In the genomic region with DNA sequence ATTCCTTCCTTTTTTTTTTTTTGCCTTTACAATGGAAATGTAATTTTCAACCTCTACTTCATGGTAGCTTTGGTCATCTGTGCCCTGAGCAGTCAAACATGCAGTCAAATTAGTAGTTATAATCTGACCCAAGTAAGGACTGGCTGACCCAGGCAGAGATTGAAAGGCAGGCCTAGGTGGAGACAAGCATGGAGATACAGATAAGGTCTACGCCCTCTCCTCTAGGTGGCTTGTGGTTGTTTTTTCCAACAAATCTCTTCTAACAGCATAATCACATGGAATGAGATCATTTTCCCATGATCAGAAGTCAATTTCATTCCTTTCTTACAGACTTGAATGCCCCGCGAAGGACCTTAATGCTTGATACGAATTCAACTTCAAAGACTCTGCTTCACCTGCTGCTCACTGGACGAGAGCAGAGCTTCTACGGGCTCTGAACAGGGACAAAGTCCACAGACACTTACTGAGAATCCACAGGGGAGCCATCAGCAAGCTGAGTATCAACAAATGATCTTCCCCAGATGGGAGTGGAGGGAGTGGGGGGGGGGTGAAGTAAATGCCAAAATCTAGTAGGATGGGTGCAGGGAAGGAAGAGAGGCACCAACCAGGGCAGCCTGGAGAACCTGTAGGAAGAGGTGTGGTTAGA, we compare ENCODE assay signal across 14 mouse cellular contexts. TPM values are rescaled to one million over a fixed set of nuclear protein-coding genes. Genes with fewer than 3 reads are reported as not detected.
DNase-seq lines count a peak whose midpoint lies in the region; ATAC-seq and TF ChIP-seq lines count a peak whose summit lies in the region.
"Had no signal": no experiment of that assay in that cellular context is flagged by ENCODE, and none has a peak within 500 bp of the region (broad histone marks: within the 10 kb centered on the region; RNA-seq: fewer than 3 reads in every experiment).

No protein-coding gene starts in this region.

- H3K27ac ChIP-seq in heart, embryonic 16.5 days (ENCODE audit: low read length): no peak overlapping the region
- peak overlapping the region; percentile 29 for H3K27ac ChIP-seq in liver, adult 2 months (replicated peaks; ENCODE audit: insufficient read depth, low read depth, low read length)
- 0 out of 2 replicates have a peak overlapping the region, but pooled peaks have one; percentile 2 for H3K27ac ChIP-seq in intestine, embryonic 15.5 days
- no peak overlapping the region for H3K27ac ChIP-seq in stomach, embryonic 15.5 days
- no peak overlapping the region for H3K27ac ChIP-seq in forebrain, embryonic 12.5 days
- H3K27ac ChIP-seq: embryonic facial prominence, embryonic 15.5 days; limb, embryonic 10.5 days had no signal

- no peak for ATAC-seq in heart, embryonic 16.5 days (replicated peaks; ENCODE audit: extremely low read depth, insufficient read depth, low FRiP score)
- peak; percentile 19; the same call in 1 of the 2 replicates for ATAC-seq in intestine, embryonic 15.5 days
- no peak for ATAC-seq in stomach, embryonic 15.5 days (ENCODE audit: insufficient read depth, low FRiP score, low read depth)
- no peak for ATAC-seq in forebrain, embryonic 12.5 days (ENCODE audit: low FRiP score)
- ATAC-seq: CD4-positive, CD25-positive, alpha-beta regulatory T cell, adult 4 months had no signal

- H3K4me3 ChIP-seq in heart, embryonic 16.5 days (ENCODE audit: low read length): peak overlapping the region; percentile 14; the same call in 1 of the 2 replicates
- H3K4me3 ChIP-seq in liver, adult 2 months (ENCODE audit: insufficient read depth, low read depth, low read length): peak overlapping the region; percentile 39; the same call in 1 of the 2 replicates
- H3K4me3 ChIP-seq in intestine, embryonic 15.5 days (replicated peaks): no peak overlapping the region
- H3K4me3 ChIP-seq in stomach, embryonic 15.5 days (replicated peaks): no peak overlapping the region; the same call in 1 of the 2 replicates
- no peak overlapping the region for H3K4me3 ChIP-seq in forebrain, embryonic 12.5 days (replicated peaks)
- H3K4me3 ChIP-seq: limb, embryonic 10.5 days had no signal

- 65% methylated on average over 6 of the region's 6 CpGs for WGBS in heart, embryonic 16.5 days
- WGBS in liver, adult 2 months: 22% methylated on average over 6 of the region's 6 CpGs
- 45% methylated on average over 6 of the region's 6 CpGs for WGBS in intestine, embryonic 15.5 days
- 54% methylated on average over 6 of the region's 6 CpGs for WGBS in stomach, embryonic 15.5 days
- 68% methylated on average over 6 of the region's 6 CpGs for WGBS in forebrain, embryonic 12.5 days

- H3K4me1 ChIP-seq in heart, embryonic 16.5 days (ENCODE audit: control insufficient read depth, insufficient read depth, low read length): peaks cover 25% of the 10 kb centered on the region
- peaks cover 10% of the 10 kb centered on the region for H3K4me1 ChIP-seq in liver, adult 2 months (ENCODE audit: control insufficient read depth, insufficient read depth, low read length)
- 0 out of 2 replicates have a peak, but pooled peaks cover 8% of the 10 kb centered on the region for H3K4me1 ChIP-seq in intestine, embryonic 15.5 days (replicated peaks)
- peaks cover 8% of the 10 kb centered on the region; the same call in 1 of the 2 replicates for H3K4me1 ChIP-seq in stomach, embryonic 15.5 days
- peaks cover 10% of the 10 kb centered on the region for H3K4me1 ChIP-seq in forebrain, embryonic 12.5 days

- no peak for TF ChIP-seq CTCF in liver, adult 2 months (IDR thresholded peaks at IDR 0.05; ENCODE audit: low read depth, low read length)

- H3K36me3 ChIP-seq in heart, embryonic 16.5 days (ENCODE audit: control insufficient read depth, insufficient read depth): no peaks in the 10 kb centered on the region
- no peaks in the 10 kb centered on the region for H3K36me3 ChIP-seq in liver, adult 2 months (ENCODE audit: control insufficient read depth, insufficient read depth, low read length)
- H3K36me3 ChIP-seq in intestine, embryonic 15.5 days: no peaks in the 10 kb centered on the region
- H3K36me3 ChIP-seq in stomach, embryonic 15.5 days: no peaks in the 10 kb centered on the region
- H3K36me3 ChIP-seq in forebrain, embryonic 12.5 days (replicated peaks): no peaks in the 10 kb centered on the region
- H3K36me3 ChIP-seq: embryonic facial prominence, embryonic 15.5 days; limb, embryonic 10.5 days had no signal

- DNase-seq in heart, adult 11 months: no peak
- DNase-seq in liver, adult 2 months (ENCODE audit: extremely low read depth, low read depth, low spot score): peak; percentile 83
- DNase-seq in liver: no peak
- DNase-seq in embryo, embryonic 9.5 days (ENCODE audit: extremely low spot score): no peak
- DNase-seq: cerebellum, adult 8-10 months; lung, postnatal 10 days; thymus, postnatal 14 days had no signal

- H3K9ac ChIP-seq in heart, embryonic 16.5 days (ENCODE audit: low read length): no peak overlapping the region
- no peak overlapping the region for H3K9ac ChIP-seq in liver, adult 2 months (ENCODE audit: low read depth, low read length)
- no peak overlapping the region for H3K9ac ChIP-seq in intestine, embryonic 15.5 days
- H3K9ac ChIP-seq in stomach, embryonic 15.5 days: no peak overlapping the region
- H3K9ac ChIP-seq in forebrain, embryonic 12.5 days: no peak overlapping the region
- H3K9ac ChIP-seq: embryonic facial prominence, embryonic 15.5 days had no signal

- no peaks in the 10 kb centered on the region for H3K27me3 ChIP-seq in heart, embryonic 16.5 days (ENCODE audit: control insufficient read depth, insufficient read depth, low read length)
- no peaks in the 10 kb centered on the region for H3K27me3 ChIP-seq in liver, adult 2 months (ENCODE audit: control insufficient read depth, insufficient read depth, low read length)
- no peaks in the 10 kb centered on the region for H3K27me3 ChIP-seq in intestine, embryonic 15.5 days (replicated peaks)
- H3K27me3 ChIP-seq in stomach, embryonic 15.5 days (replicated peaks): no peaks in the 10 kb centered on the region
- H3K27me3 ChIP-seq in forebrain, embryonic 12.5 days: peaks cover 36% of the 10 kb centered on the region

- H3K79me2 ChIP-seq in liver, adult 2 months (ENCODE audit: control insufficient read depth, insufficient read depth, low read length): peaks cover 28% of the 10 kb centered on the region; the same call in 1 of the 2 replicates

- TF ChIP-seq POLR2A in liver, adult 2 months (IDR thresholded peaks at IDR 0.05; ENCODE audit: extremely low read depth, insufficient read depth, low read length): no peak

- 0 out of 2 replicates have a peak, but pooled peaks cover 3% of the 10 kb centered on the region for H3K9me3 ChIP-seq in heart, embryonic 16.5 days (replicated peaks; ENCODE audit: control insufficient read depth, low read length)
- 0 out of 2 replicates have a peak, but pooled peaks cover 3% of the 10 kb centered on the region for H3K9me3 ChIP-seq in intestine, embryonic 15.5 days
- H3K9me3 ChIP-seq in stomach, embryonic 15.5 days: no peaks in the 10 kb centered on the region
- no peaks in the 10 kb centered on the region for H3K9me3 ChIP-seq in forebrain, embryonic 12.5 days
- H3K9me3 ChIP-seq: embryonic facial prominence, embryonic 15.5 days; limb, embryonic 10.5 days had no signal

- H3K4me2 ChIP-seq in heart, embryonic 16.5 days (ENCODE audit: low read depth, low read length): peak overlapping the region; percentile 94
- H3K4me2 ChIP-seq in intestine, embryonic 15.5 days (replicated peaks): peak overlapping the region; percentile 94
- peak overlapping the region; percentile 97 for H3K4me2 ChIP-seq in stomach, embryonic 15.5 days
- no peak overlapping the region for H3K4me2 ChIP-seq in forebrain, embryonic 12.5 days

RNA-seq across cellular contexts. Expression of a gene that starts 1.9 kb away (rescaled TPM):
- polyA plus RNA-seq in heart, embryonic 16.5 days (2015; fragmentation: Nextera tagmentation; extraction: Ambion mirVana): 17.9 and 23.0 TPM in 2 replicates
- total RNA-seq in liver, adult 2 months (2014; rRNA removed): 17.7 and 24.7 TPM in 2 replicates
- polyA plus RNA-seq in liver, adult 2 months (2012; rRNA removed): 5.3 and 6.6 TPM in 2 replicates
- polyA plus RNA-seq in intestine, embryonic 15.5 days (2015; fragmentation: Nextera tagmentation; extraction: Ambion mirVana): 12.8 and 13.0 TPM in 2 replicates
- 9.9 and 10.8 TPM in 2 replicates for polyA plus RNA-seq in stomach, embryonic 15.5 days (2015; fragmentation: Nextera tagmentation; extraction: Ambion mirVana)
- polyA plus RNA-seq in forebrain, embryonic 12.5 days (2016; fragmentation: Nextera tagmentation; extraction: Ambion mirVana): 3.1 and 3.4 TPM in 2 replicates

RNA-seq across cellular contexts. Expression of a gene that starts 47.7 kb away (rescaled TPM):
- 22.6 and 24.0 TPM in 2 replicates for polyA plus RNA-seq in heart, embryonic 16.5 days (2015; fragmentation: Nextera tagmentation; extraction: Ambion mirVana)
- total RNA-seq in liver, adult 2 months (2014; rRNA removed): 12.7 and 14.0 TPM in 2 replicates
- polyA plus RNA-seq in liver, adult 2 months (2012; rRNA removed): 10.3 and 10.7 TPM in 2 replicates
- 11.9 and 12.9 TPM in 2 replicates for polyA plus RNA-seq in intestine, embryonic 15.5 days (2015; fragmentation: Nextera tagmentation; extraction: Ambion mirVana)
- polyA plus RNA-seq in stomach, embryonic 15.5 days (2015; fragmentation: Nextera tagmentation; extraction: Ambion mirVana): 15.2 and 16.2 TPM in 2 replicates
- 22.4 and 25.6 TPM in 2 replicates for polyA plus RNA-seq in forebrain, embryonic 12.5 days (2016; fragmentation: Nextera tagmentation; extraction: Ambion mirVana)

Comparison
In these comparisons a context has a peak if more than half of its experiments do, and no peak if none do; other contexts are left out.
1. H3K27ac ChIP-seq: peak in liver, adult 2 months (single experiment) and intestine, embryonic 15.5 days (single experiment); none in heart, embryonic 16.5 days (single experiment), stomach, embryonic 15.5 days (single experiment) and forebrain, embryonic 12.5 days (single experiment).
2. H3K4me3 ChIP-seq: peak in heart, embryonic 16.5 days (single experiment) and liver, adult 2 months (single experiment); none in intestine, embryonic 15.5 days (single experiment), stomach, embryonic 15.5 days (single experiment) and forebrain, embryonic 12.5 days (single experiment).